Mouse (Mus musculus) heart, postnatal 0 days (tissue): ENCODE measurements at regions not wholly inside any gene's neighbourhood (a gene's known extent, or its start where the extent isn't known, plus 50 kb on each side); places are given as distances from the start of the nearest gene placed in this dataset.

ENCODE experiments used
- ATAC-seq: fragments of 200-750 bp; cut with Nextera tagmentation; 2 replicates; pipeline ENCODE4 v1.8.0; 2017; ENCODE audit warnings: low read depth, moderate number of reproducible peaks, moderate library complexity; ENCODE audit not compliant: insufficient read depth
- DNase-seq: peaks from one replicate; pipeline ENCODE4 v3.0.0-alpha.2; 2016; ENCODE audit warnings: low spot score
- H3K27ac ChIP-seq: fragments of 300-500 bp; sonication (generic); 2 replicates; pipeline ENCODE4 v1.5.1; 2014; ENCODE audit warnings: low read depth, mild to moderate bottlenecking
- H3K27me3 ChIP-seq: fragments of 300-500 bp; sonication (generic); 2 replicates; pipeline ENCODE4 v1.6.1; 2014; ENCODE audit warnings: low read length, mixed read lengths; ENCODE audit not compliant: control insufficient read depth, insufficient read depth
- H3K36me3 ChIP-seq: fragments of 300-500 bp; sonication (generic); replicated peaks from 2 replicates; pipeline ENCODE4 v1.6.1; 2014; ENCODE audit warnings: low read length, mixed read lengths; ENCODE audit not compliant: control insufficient read depth, insufficient read depth
- H3K4me1 ChIP-seq: fragments of 300-500 bp; sonication (generic); 2 replicates; pipeline ENCODE4 v1.6.1; 2014; ENCODE audit warnings: antibody characterized with exemption; ENCODE audit not compliant: control insufficient read depth, insufficient read depth
- H3K4me2 ChIP-seq: fragments of 300-500 bp; sonication (generic); 2 replicates; pipeline ENCODE4 v1.6.1; 2014; ENCODE audit warnings: low read depth, mild to moderate bottlenecking, low read length, moderate library complexity
- H3K4me3 ChIP-seq: fragments of 300-500 bp; sonication (generic); 2 replicates; pipeline ENCODE4 v1.5.1; 2014; ENCODE audit warnings: low read depth, low read length
- H3K9ac ChIP-seq: fragments of 300-500 bp; sonication (generic); replicated peaks from 2 replicates; pipeline ENCODE4 v1.6.1; 2014; ENCODE audit warnings: low read depth, low read length, mixed read lengths
- H3K9me3 ChIP-seq: fragments of 300-500 bp; sonication (generic); replicated peaks from 2 replicates; pipeline ENCODE4 v1.6.1; 2016; ENCODE audit warnings: low read length; ENCODE audit not compliant: control insufficient read depth
- CTCF ChIP-seq: IDR thresholded peaks from 2 replicates; pipeline ENCODE4 v1.5.1; 2016; ENCODE audit warnings: antibody characterized with exemption, control low read depth, low read depth
- EP300 ChIP-seq: IDR thresholded peaks from 2 replicates; pipeline ENCODE4 v1.6.1; 2016; ENCODE audit warnings: antibody characterized with exemption, low read depth
- WGBS: fragments of 180-500 bp; shearing (Covaris S2); extraction: QIAGEN DNeasy Blood & Tissue Kit; methylation state at CpG from one replicate; pipeline ENCODE4 v1.1.7; 2014; 5-methylcytosine and 5-hydroxymethylcytosine counted together

GRCm38 (mm10) chr13:97386511-97386910 lies 145.6 kb downstream of the Enc1 start:
- no peaks in the 10 kb centered on the region for H3K9me3 ChIP-seq
- H3K27me3 ChIP-seq, result peaks cover 12% of the 10 kb centered on the region; the same call in 1 of the 2 replicates
- DNase-seq (no peak), ATAC-seq (no peak)
- H3K36me3 ChIP-seq, result no peaks in the 10 kb centered on the region
- peaks cover 8% of the 10 kb centered on the region; the same call in 1 of the 2 replicates for H3K4me1 ChIP-seq
- TF ChIP-seq CTCF (no peak), EP300 (no peak)
- H3K4me2 ChIP-seq, result no peak overlapping the region
- no peak overlapping the region for H3K9ac ChIP-seq
- WGBS, result 40% methylated on average over 3 of the region's 3 CpGs
- H3K27ac ChIP-seq, result no peak overlapping the region
- H3K4me3 ChIP-seq, result no peak overlapping the region

GRCm38 (mm10) chr13:97385531-97385930 lies 144.6 kb downstream of the Enc1 start:
- DNase-seq (no peak), ATAC-seq (no peak)
- WGBS, result 93% methylated on average over 8 of the region's 8 CpGs
- H3K27ac ChIP-seq, result no peak overlapping the region
- H3K36me3 ChIP-seq, result no peaks in the 10 kb centered on the region
- no peaks in the 10 kb centered on the region for H3K9me3 ChIP-seq
- no peak overlapping the region for H3K9ac ChIP-seq
- no peak overlapping the region for H3K4me2 ChIP-seq
- H3K4me1 ChIP-seq, result peaks cover 8% of the 10 kb centered on the region; the same call in 1 of the 2 replicates
- H3K27me3 ChIP-seq, result peaks cover 12% of the 10 kb centered on the region; the same call in 1 of the 2 replicates
- no peak overlapping the region for H3K4me3 ChIP-seq
- TF ChIP-seq CTCF (no peak), EP300 (no peak)

- Histone ChIP-seq H3K9me3 (no peaks in the 10 kb centered on the region), H3K9ac (no peak overlapping the region), H3K4me3 (no peak overlapping the region), H3K27ac (no peak overlapping the region), H3K4me1 (peaks cover 6% of the 10 kb centered on the region; the same call in 1 of the 2 replicates), H3K4me2 (no peak overlapping the region), H3K27me3 (peaks cover 12% of the 10 kb centered on the region; the same call in 1 of the 2 replicates), H3K36me3 (no peaks in the 10 kb centered on the region)
- no peak for ATAC-seq
- TF ChIP-seq EP300, result no peak
- TF ChIP-seq CTCF, result no peak
- DNase-seq, result no peak
- WGBS, result 64% methylated on average over 16 of the region's 16 CpGs
Measured at GRCm38 (mm10) chr13:97384091-97384777, 143.3 kb downstream of the Enc1 start.

GRCm38 (mm10) chr13:97383351-97383750 lies 142.4 kb downstream of the Enc1 start:
- H3K9me3 ChIP-seq, result no peaks in the 10 kb centered on the region
- no peaks in the 10 kb centered on the region for H3K36me3 ChIP-seq
- H3K4me3 ChIP-seq, result no peak overlapping the region
- H3K27ac ChIP-seq, result no peak overlapping the region
- no peaks in the 10 kb centered on the region for H3K4me1 ChIP-seq
- TF ChIP-seq CTCF (no peak), EP300 (no peak)
- no peak for ATAC-seq
- DNase-seq, result no peak
- H3K9ac ChIP-seq, result no peak overlapping the region
- H3K4me2 ChIP-seq, result no peak overlapping the region
- peaks cover 12% of the 10 kb centered on the region; the same call in 1 of the 2 replicates for H3K27me3 ChIP-seq
- 46% methylated on average over 4 of the region's 4 CpGs for WGBS

- TF ChIP-seq EP300 (no peak), CTCF (no peak)
- ATAC-seq (no peak), DNase-seq (no peak)
- H3K27ac ChIP-seq, result no peak overlapping the region
- no peaks in the 10 kb centered on the region for H3K36me3 ChIP-seq
- WGBS, result 81% methylated on average over 11 of the region's 11 CpGs
- no peaks in the 10 kb centered on the region for H3K9me3 ChIP-seq
- H3K4me1 ChIP-seq, result no peaks in the 10 kb centered on the region
- no peak overlapping the region for H3K4me3 ChIP-seq
- H3K27me3 ChIP-seq, result peaks cover 8% of the 10 kb centered on the region; the same call in 1 of the 2 replicates
- H3K4me2 ChIP-seq, result no peak overlapping the region
- no peak overlapping the region for H3K9ac ChIP-seq
Measured at GRCm38 (mm10) chr13:97380366-97380765, 139.5 kb downstream of the Enc1 start.

- WGBS, result 81% methylated on average over 6 of the region's 6 CpGs
- Histone ChIP-seq H3K27me3 (no peaks in the 10 kb centered on the region; the same call in 1 of the 2 replicates), H3K4me1 (no peaks in the 10 kb centered on the region), H3K9me3 (no peaks in the 10 kb centered on the region), H3K4me3 (no peak overlapping the region), H3K4me2 (no peak overlapping the region), H3K36me3 (no peaks in the 10 kb centered on the region), H3K27ac (no peak overlapping the region), H3K9ac (no peak overlapping the region)
- ATAC-seq, result no peak
- no peak for DNase-seq
- TF ChIP-seq CTCF (no peak), EP300 (no peak)
Measured at GRCm38 (mm10) chr13:97376232-97376523, 135.3 kb downstream of the Enc1 start.
